Mouse (Mus musculus) MN1 (cell line): ENCODE measurements at regions not wholly inside any gene's neighbourhood (a gene's known extent, or its start where the extent isn't known, plus 50 kb on each side); places are given as distances from the start of the nearest gene placed in this dataset.
"Not testable (repeated sequence)": the region's sequence is repeated elsewhere in the genome, so short reads cannot be mapped to it uniquely, and the experiment has no call there.

Source experiments
- DNase-seq: peaks from one replicate; pipeline ENCODE4 v3.0.0-alpha.2; 2016; ENCODE audit warnings: low spot score

- no peak for DNase-seq
Observed at GRCm38 (mm10) chr14:74205011-74205410, 435.6 kb upstream of the Htr2a start.

DNA sequence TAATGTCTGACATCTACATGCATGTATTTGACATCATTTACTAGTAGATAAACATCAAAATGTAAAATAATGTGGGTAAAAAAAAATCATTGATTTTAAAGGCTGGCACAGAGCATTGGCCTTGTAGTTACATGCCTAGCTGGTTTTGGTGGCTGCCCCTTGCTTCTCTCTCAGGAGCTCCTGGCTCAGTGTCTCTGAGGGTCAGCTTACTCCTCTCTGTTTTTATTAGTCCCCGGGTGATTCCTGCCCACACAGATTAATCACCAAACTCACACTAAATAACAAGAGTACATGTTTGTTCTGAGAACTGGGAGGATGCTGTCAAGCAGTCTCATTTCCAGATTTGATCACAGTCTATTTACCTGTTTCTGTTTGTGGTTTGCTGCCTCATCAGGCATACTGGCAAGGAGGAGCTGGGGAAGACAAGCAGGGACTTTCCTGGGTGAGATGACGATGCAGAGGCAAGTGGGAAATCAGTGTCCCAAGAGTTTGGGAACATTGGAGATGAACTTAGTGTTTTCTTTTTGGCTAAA, 422.7 kb upstream of the Htr2a start:
- no peak for DNase-seq

GRCm38 (mm10) chr14:74219761-74220160, 420.9 kb upstream of the Htr2a start:
- no peak for DNase-seq

DNA sequence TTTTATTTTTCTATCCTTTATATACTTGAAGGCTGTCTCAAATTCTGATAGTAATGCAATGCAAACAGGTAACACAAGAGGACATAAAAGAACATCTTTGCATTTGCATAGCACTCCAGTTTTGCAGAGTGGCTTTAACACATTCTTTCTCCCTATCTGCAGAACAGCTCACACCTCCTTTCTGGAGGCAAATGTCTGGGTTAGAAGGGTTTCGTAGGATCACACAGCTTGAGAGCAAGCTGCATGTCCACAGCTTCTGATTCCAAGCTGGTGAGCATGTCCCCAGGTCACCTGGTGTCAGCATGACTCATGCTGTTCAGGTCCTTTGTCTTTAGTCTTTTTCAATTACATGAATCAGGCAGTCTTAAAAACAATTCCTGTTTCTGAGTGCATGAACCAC, 418.5 kb upstream of the Htr2a start:
- DNase-seq: no peak

DNA sequence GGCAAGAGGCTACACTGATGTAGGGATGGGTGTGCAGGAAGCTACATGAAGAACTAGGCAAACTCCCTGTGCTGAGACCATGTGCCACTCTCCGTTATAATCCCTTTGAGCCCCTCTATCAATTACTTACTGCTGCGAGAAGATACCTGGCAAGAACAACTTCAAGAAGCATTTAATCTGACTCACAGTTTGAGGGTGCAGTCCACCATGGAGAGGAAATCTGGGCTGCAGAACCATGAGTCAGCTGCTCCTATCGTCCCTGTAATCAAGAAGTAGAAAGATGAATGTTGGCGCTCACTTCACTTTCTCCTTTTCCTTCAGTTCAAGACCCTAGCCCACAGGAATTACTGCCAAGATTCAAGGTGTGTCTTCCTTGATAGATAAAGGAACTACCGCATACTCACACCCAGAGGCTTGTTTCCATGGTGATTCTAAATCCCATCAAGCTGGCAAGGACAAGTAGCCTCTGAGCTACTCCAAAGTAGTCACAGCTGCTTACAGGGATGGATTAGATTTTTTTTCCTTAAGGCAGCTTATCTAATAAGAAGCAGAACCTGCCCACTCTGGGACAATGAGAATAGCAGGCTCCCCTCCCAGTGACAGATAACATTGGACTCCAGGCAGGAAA, 411.0 kb upstream of the Htr2a start:
- DNase-seq: no peak

DNA sequence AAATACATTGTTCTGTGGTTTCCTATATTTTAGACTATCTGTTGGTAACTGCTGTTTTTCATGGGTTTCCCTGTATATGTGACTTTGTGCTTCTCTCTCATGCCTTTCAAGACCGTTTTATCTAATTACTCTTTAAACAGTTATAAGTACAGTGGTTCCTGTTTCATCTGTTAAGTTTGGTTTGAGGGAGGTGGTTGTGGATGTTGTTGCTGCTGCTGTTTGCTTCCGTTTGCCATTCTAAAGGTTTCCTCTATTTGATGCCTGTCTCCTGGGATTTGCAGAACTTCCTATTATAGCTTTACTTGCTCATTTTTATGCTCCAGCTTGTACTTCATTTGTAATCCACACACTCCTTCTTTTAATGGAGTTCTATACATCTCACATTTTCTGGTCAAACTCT, 400.4 kb upstream of the Htr2a start:
- no peak for DNase-seq

GRCm38 (mm10) chr14:74249263-74249878, 391.3 kb upstream of the Htr2a start:
- DNase-seq: no peak

DNA sequence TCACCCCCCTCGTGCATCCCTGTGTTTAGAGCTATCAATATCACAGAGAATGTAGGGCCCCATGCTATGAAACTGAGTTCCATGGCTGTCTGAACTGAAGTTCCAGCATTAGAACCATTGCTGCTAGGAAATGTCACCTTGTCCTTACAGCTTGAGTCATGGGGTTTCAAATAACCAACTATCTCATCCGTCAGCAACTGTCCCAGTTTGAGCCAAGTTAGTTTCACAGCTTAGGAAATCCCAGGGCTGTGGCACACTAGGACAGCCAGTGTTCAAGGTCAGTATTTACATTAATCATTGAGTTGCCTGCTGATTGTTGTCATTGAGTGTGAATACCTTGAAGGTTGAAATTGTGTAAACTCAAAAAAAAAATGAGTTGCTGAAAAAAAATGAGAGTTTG, 390.6 kb upstream of the Htr2a start:
- DNase-seq: no peak

DNA sequence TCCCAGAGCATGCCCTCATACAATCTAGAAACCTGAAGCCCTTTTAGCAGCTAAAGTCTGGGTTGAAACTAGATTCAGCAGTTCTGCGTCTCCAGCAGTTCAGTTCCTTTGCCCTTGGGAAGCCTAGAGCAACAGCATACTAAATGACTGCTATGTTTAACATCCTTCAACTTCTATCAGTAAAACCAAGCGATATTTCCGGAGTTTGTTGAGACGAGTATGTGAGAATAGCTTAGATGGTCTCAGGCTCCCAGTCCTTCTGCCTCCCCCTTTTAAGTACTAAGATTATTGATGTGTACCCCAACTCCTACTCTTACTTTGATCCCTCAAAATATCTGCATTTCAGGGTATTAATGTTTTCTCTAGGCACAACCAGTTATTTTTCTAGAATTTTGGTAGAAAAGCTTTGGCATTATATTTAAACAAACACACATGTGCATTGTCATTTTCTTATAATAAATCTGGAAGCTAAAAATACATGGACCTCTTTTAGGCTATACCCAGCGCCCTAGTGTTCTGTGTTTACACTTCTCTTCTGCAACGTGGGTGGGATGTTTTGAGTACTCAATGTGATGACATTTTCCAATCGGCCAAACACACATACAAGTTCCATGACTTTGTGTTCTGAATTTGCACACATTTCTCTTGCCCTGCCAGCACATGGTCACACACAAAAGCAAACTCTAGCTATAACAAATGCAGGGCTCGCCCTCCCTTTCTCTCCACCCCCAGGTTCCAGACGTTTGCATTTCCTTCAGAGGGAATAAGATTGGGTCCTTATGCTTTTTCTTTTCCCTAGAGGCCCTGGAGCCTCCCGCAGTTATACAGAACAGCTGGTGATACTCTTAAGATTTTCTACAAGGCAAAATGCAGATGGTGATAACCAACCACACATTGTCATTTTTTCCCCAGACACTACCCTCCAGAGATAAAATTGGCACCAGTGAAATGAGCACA, 388.2 kb upstream of the Htr2a start:
- DNase-seq: no peak

DNA sequence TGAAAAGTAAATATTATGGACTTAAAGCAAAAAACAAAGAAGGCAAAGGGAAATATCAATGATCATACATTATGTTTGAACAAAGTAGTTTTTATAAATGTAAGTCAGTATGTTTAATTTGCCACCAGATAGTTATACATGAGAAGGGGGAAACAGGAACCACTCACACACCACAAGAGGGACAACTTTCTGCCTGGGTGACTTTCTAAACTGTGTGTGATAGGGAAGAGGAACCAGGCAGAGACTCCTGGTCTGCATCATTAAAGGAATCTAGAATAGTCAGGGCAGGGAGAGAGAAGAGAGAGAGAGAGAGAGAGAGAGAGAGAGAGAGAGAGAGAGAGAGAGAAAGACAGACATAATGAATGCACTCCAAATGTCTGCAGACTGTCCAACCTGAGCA, 385.6 kb upstream of the Htr2a start:
- DNase-seq: no peak

DNA sequence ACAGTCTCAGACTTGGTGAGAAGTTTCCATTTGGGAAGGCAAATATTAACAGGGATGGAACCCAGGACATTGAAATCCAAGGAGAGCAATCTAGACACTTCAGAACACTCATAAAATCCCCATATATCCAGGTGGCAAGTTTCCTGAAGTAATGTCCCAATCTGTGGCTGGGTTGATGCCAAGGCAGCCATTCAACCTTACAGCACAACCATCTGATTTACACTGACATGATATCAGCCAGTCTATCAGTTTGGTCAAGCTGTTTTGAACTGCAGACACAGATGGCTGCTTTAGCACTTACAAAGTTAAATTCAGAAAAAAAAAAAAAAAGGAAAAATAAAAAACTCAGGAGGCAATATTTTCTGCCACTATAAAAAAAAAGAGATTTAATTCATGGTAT, 381.2 kb upstream of the Htr2a start:
- no peak for DNase-seq

DNA sequence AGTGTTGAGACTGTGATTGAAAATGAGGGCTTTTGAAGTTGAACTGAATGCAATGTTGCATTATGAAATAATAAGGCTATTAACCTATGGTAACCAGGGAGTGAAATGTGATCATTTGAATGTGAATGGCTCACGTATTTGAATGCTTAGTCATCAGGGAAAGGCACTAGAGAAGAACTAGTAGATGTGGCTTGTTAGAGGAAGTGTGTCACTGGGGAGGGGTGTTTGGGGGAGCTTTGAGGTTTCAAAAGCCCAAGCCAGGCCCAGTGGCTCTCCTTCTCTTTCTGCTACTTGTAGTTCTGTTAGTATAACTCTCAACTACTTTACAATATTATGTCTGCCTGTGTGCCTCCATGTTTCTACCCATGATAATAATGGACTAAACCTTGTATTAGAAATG, 373.6 kb upstream of the Htr2a start:
- no peak for DNase-seq

- DNase-seq: no peak
Observed at GRCm38 (mm10) chr14:74294560-74294959, 346.1 kb upstream of the Htr2a start.

DNA sequence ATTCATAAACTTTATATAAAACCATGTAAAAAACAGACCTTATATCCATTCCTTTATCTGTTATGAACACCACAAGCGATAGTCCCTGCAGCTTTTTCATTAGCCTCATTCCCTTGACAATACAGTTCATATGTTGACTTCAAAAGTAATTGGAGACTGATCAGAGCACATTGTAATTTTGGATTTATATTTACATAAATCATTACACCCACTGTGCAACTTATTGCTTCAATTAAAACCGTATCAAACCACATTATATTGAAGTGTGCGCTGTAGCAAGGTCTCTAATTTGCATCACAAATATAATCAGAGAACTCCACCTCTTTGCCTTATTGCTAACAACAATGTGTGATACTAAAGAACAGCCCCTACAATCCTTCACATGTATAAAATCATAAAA, 336.2 kb upstream of the Htr2a start:
- no peak for DNase-seq

DNA sequence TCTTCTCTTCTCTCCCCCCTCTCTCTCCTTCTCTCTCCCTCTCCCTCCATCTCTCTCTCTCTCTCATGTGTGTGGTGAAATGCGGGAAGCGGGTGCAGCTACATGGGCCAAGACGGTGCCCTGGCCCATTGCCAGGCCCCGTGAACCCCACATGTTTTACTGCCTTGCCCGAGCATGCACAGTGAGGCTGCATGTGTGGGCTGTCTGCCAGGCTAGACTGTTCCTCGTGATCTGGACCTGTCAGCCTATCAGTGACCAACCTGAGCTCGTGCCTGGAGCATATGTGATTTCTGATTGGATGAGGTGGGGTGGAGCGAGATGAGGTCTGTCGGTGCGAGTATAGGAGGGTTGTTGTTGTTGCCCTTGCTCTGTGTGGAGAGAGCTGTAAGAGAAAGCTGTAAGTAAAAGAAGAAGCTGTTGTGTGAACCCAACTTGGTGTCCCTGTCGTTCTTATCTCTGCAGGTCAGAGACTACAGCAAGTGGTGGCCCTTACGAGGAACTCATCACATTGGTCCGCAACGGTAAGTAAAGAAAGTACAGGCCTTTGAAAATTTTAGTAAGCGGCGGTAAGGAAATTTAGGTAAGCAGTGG, 333.8 kb upstream of the Htr2a start:
- DNase-seq: no peak

- not testable (repeated sequence) for DNase-seq
Observed at GRCm38 (mm10) chr14:74309451-74309850, 331.2 kb upstream of the Htr2a start.

DNA sequence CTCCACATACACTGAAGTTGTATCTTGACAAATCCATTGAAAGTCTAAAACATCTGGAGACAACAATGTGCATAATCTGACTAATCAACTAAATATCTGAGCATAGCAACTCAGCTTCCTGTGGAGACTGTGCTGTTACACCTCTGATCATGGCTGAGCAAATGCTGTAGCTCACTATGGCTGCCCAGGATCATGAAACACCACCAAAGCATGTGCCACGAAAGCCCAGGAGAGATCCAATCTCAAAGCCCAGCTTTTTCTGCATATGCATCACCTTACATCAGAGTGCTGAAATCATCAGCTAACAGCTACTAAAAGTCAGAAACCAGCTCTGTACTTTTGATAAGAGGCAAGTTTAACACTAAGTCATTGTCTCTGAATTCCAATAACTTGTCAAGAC, 313.3 kb upstream of the Htr2a start:
- no peak for DNase-seq

- no peak for DNase-seq
Observed at GRCm38 (mm10) chr14:74350751-74351150, 289.9 kb upstream of the Htr2a start.

- DNase-seq: no peak
Observed at GRCm38 (mm10) chr14:74352286-74352685, 288.4 kb upstream of the Htr2a start.

GRCm38 (mm10) chr14:74358730-74359444, 281.8 kb upstream of the Htr2a start:
- no peak for DNase-seq

- DNase-seq: no peak
Observed at GRCm38 (mm10) chr14:74359663-74360552, 280.7 kb upstream of the Htr2a start.
